16 mouse cellular contexts compared by ENCODE assay signal in the genomic region with DNA sequence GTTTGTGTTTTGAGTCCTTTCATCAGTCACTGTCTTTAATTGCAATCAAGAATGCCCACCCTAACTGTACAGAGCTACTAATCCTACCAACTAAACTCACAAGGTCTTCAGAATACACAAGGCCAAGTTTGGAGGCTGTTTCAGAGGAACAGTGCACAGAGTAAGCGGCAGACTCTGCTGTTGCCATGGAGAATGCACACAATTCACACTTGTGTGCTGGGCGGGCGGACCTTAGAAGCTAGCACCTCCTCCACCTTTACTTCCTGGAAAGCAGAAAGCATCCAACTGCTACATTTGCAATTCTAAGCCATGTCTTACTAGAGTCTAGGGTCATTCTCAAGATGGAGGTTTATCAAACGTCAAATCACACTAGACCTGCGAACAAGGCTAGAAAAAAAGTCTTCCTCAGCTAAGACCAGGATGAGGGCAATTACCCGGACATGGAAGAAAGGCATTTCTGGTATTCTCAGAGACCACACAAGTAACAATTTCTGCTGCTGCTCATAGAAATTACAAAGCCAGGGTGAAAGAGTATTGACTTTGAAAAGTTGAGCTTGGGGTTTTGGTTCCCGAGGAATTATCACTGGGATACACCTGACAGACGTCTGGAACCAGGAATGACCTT.
"Had no signal": no experiment of that assay in that cellular context is flagged by ENCODE, and none has a peak within 500 bp of the region (broad histone marks: within the 10 kb centered on the region; RNA-seq: fewer than 3 reads in every experiment).

No protein-coding gene starts in this region.

- H3K4me2 ChIP-seq: intestine, embryonic 15.5 days; limb, embryonic 13.5 days; midbrain, embryonic 15.5 days; neural tube, embryonic 13.5 days had no signal

- H3K4me1 ChIP-seq: limb, embryonic 13.5 days; midbrain, embryonic 15.5 days; neural tube, embryonic 13.5 days had no signal

- H3K4me3 ChIP-seq: intestine, embryonic 15.5 days; limb, embryonic 13.5 days; midbrain, embryonic 10.5 days; midbrain, embryonic 15.5 days; neural tube, embryonic 13.5 days had no signal

- H3K9ac ChIP-seq: intestine, embryonic 15.5 days; limb, embryonic 13.5 days; liver, embryonic 14.5 days; midbrain, embryonic 15.5 days; neural tube, embryonic 13.5 days had no signal

- H3K27me3 ChIP-seq: intestine, embryonic 15.5 days; limb, embryonic 13.5 days; midbrain, embryonic 15.5 days; neural tube, embryonic 13.5 days had no signal

- DNase-seq: kidney, adult 18-20 months; kidney, postnatal 14 days; layer of hippocampus, adult 9-11 months; layer of hippocampus, postnatal 36 days; left cerebral cortex, postnatal 4 days; lung, postnatal 4 days; retina, postnatal 1 day; spleen, adult 18-20 months; thymus, adult 2 months; thymus, postnatal 25 days had no signal

- ATAC-seq: intestine, embryonic 15.5 days; midbrain, embryonic 15.5 days had no signal

- H3K36me3 ChIP-seq: intestine, embryonic 15.5 days; limb, embryonic 13.5 days; midbrain, embryonic 10.5 days; midbrain, embryonic 15.5 days; neural tube, embryonic 13.5 days had no signal

- H3K27ac ChIP-seq: intestine, embryonic 15.5 days; limb, embryonic 13.5 days; liver, embryonic 14.5 days; midbrain, embryonic 10.5 days; midbrain, embryonic 15.5 days; neural tube, embryonic 13.5 days had no signal

- H3K9me3 ChIP-seq: intestine, embryonic 15.5 days; limb, embryonic 13.5 days; midbrain, embryonic 10.5 days; midbrain, embryonic 15.5 days; neural tube, embryonic 13.5 days had no signal
